Mouse (Mus musculus): ENCODE data around the gene Clk3.

DNA sequence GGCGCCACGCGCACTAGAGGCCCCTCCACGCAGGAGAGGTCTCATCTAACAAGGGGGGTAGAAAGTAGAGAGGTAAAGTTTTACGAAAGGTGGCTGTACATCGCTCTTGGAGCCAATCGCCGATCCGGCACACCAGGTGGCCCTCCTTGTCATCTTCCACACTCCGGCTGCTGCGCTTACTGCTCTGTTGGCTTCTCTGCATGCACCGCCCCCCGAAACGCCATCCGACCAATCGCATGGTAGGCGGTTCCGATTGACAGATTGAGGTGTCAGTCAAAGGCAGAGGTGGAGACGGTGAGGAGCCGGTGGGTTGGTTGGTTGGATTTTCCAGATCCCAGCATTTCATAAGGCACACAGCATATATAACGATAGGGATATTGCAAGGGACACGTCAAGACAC lies 7.1 kb downstream of the Clk3 start:
- TF ChIP-seq HCFC1 (IDR thresholded peaks at IDR 0.05; ENCODE audit: borderline replicate concordance, insufficient read depth, low read length) (peak; percentile 36; the same call in 1 of the 2 replicates), MAFK (IDR thresholded peaks at IDR 0.05; ENCODE audit: insufficient read depth, low read depth, low read length) (no peak)

Measured in ES-E14 (cell line).